Mouse (Mus musculus) cerebellum, adult 2 months (tissue): Measurements from ENCODE around the gene Piwil4. TPM values are rescaled to one million over a fixed set of nuclear protein-coding genes. Genes with fewer than 3 reads are reported as not detected.
"Not testable (repeated sequence)": the region's sequence is repeated elsewhere in the genome, so short reads cannot be mapped to it uniquely, and the experiment has no call there.

Experiments used
- DNase-seq, 2 experiments: peaks; one replicate each; pipeline ENCODE4 v3.0.0; 2021
- H3K27ac ChIP-seq: fragments of 200-500 bp; 2 replicates; pipeline ENCODE4 v1.5.1; 2012; ENCODE audit warnings: low read length, control low read depth, inconsistent platforms; ENCODE audit not compliant: insufficient read depth
- H3K27me3 ChIP-seq: fragments of 200-500 bp; 2 replicates; pipeline ENCODE4 v1.6.1; 2012; ENCODE audit warnings: inconsistent platforms, mild to moderate bottlenecking, low read length, moderate library complexity; ENCODE audit not compliant: control insufficient read depth, insufficient read depth
- H3K4me1 ChIP-seq: fragments of 200-500 bp; 2 replicates; pipeline ENCODE4 v1.6.1; 2011; ENCODE audit warnings: low read length; ENCODE audit not compliant: control insufficient read depth, insufficient read depth
- H3K4me3 ChIP-seq: fragments of 200-500 bp; replicated peaks from 2 replicates; pipeline ENCODE3; 2011; ENCODE audit warnings: mild to moderate bottlenecking, low read depth, low read length, control low read depth; ENCODE audit not compliant: insufficient read depth
- CTCF ChIP-seq: fragments of 200-500 bp; IDR thresholded peaks from 2 replicates; pipeline ENCODE4 v1.5.1; 2011; ENCODE audit warnings: low read depth, mild to moderate bottlenecking, control low read depth, low read length, moderate library complexity, borderline replicate concordance; ENCODE audit not compliant: insufficient read depth
- POLR2A ChIP-seq: fragments of 200-500 bp; IDR thresholded peaks from 2 replicates; pipeline ENCODE4 v1.6.1; 2011; ENCODE audit warnings: low read length, control low read depth, borderline replicate concordance; ENCODE audit not compliant: insufficient read depth
- WGBS: fragments of 180-500 bp; shearing (Covaris S2); methylation state at CpG from one replicate; pipeline ENCODE4 v1.1.7; 2018; 5-methylcytosine and 5-hydroxymethylcytosine counted together
- polyA plus RNA-seq: library from polyadenylated mRNA; depleted of rRNA; stranded (reverse); fragments of >200 nt; gene quantifications from 2 replicates; pipeline ENCODE4 v1.2.3, GENCODE M21; 2012

Gene Piwil4
- polyA plus RNA-seq, 1 experiment: 0.08 TPM

DNA sequence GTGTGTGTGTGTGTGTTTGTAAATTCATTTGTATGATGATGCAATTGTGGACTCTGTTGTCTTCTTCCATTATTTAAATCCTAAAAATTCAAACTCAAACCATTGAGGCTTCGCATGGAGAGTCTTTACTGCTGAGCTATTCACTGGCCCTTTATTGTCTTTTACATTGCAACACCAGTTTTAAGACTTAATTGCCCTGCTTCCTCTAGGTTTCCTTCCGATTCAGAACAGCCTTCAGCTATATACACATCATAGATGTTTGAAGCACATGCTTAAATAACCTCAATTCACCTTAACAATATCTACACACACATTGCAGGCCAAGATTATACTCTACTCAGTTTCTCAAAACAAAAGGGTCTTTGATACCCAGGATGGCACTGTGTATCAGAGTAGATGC, 20.1 kb downstream of the Piwil4 start:
- DNase-seq: no peak
- TF ChIP-seq POLR2A: no peak
- no peak for TF ChIP-seq CTCF
- H3K4me1 ChIP-seq: no peaks in the 10 kb centered on the region
- WGBS: 69% methylated on average over 2 of the region's 2 CpGs
- H3K4me3 ChIP-seq: no peak overlapping the region
- no peaks in the 10 kb centered on the region for H3K27me3 ChIP-seq
- no peak overlapping the region for H3K27ac ChIP-seq

- TF ChIP-seq POLR2A (no peak), CTCF (no peak)
- no peaks in the 10 kb centered on the region for H3K4me1 ChIP-seq
- DNase-seq: no peak
- H3K4me3 ChIP-seq: no peak overlapping the region
- no peaks in the 10 kb centered on the region for H3K27me3 ChIP-seq
- H3K27ac ChIP-seq: no peak overlapping the region
Observed at GRCm38 (mm10) chr9:14718332-14718691, 22.2 kb downstream of the Piwil4 start.

DNA sequence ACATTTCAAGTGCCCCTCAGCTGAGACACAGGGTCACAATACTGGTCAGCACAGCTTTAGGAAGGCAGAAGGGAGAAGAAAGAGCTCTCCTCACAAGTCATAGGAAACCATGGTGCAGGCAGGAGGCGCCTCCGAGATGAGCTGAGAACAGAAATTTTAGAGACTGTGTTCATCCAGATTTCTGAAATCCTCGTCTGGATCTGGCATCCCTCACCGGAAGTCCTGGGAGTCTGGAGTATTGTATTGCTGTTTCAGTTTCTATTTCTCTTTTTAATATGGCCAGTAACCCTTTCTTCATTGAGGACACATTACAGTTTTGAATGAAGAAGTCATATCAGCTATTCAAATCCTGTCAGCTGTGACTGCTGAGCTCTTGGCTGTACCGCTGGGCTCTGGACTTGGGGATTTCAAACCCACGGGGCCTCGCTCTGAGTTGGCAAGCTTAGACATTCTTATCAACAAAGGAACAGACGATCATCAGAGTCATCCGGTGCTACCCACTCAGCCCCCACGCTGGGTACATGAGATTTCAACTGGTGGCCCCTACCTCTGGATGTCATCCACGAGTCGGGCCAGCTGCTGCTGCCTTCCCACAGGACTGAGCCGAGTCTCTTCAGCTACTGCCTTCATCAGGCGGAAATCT, 22.7 kb downstream of the Piwil4 start:
- DNase-seq: no peak
- WGBS: 7% methylated on average over 14 of the region's 14 CpGs
- Histone ChIP-seq H3K27me3 (no peaks in the 10 kb centered on the region), H3K4me3 (no peak overlapping the region), H3K27ac (no peak overlapping the region), H3K4me1 (no peaks in the 10 kb centered on the region)
- TF ChIP-seq CTCF: no peak
- TF ChIP-seq POLR2A: no peak

DNA sequence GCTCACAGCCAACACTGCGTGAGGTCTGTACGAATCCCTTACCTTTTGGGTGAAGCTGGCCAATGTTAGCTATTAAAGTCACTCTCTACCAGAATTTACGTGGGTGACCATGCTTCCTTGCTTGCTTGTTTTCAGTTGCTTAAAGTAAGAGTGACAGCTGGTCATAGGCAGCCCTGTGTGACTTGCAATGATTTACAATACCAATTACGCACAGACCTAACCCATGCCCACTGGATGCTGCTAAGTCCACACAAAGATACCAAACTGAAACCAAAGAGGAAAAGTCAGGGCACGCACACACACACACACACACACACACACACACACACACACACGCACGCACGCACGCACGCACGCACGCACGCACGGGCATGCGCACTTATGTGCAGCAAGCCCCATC, 25.3 kb downstream of the Piwil4 start:
- H3K4me3 ChIP-seq: no peak overlapping the region
- DNase-seq: no peak
- no peak for TF ChIP-seq CTCF
- TF ChIP-seq POLR2A: no peak
- 87% methylated on average over 15 of the region's 15 CpGs for WGBS
- H3K27me3 ChIP-seq: no peaks in the 10 kb centered on the region
- no peak overlapping the region for H3K27ac ChIP-seq
- no peaks in the 10 kb centered on the region for H3K4me1 ChIP-seq

GRCm38 (mm10) chr9:14710910-14711309, 29.6 kb downstream of the Piwil4 start:
- no peak for DNase-seq
- Histone ChIP-seq H3K27me3 (no peaks in the 10 kb centered on the region), H3K27ac (no peak overlapping the region), H3K4me1 (no peaks in the 10 kb centered on the region), H3K4me3 (no peak overlapping the region)
- 86% methylated on average over 3 of the region's 3 CpGs for WGBS
- TF ChIP-seq CTCF (no peak), POLR2A (no peak)

DNA sequence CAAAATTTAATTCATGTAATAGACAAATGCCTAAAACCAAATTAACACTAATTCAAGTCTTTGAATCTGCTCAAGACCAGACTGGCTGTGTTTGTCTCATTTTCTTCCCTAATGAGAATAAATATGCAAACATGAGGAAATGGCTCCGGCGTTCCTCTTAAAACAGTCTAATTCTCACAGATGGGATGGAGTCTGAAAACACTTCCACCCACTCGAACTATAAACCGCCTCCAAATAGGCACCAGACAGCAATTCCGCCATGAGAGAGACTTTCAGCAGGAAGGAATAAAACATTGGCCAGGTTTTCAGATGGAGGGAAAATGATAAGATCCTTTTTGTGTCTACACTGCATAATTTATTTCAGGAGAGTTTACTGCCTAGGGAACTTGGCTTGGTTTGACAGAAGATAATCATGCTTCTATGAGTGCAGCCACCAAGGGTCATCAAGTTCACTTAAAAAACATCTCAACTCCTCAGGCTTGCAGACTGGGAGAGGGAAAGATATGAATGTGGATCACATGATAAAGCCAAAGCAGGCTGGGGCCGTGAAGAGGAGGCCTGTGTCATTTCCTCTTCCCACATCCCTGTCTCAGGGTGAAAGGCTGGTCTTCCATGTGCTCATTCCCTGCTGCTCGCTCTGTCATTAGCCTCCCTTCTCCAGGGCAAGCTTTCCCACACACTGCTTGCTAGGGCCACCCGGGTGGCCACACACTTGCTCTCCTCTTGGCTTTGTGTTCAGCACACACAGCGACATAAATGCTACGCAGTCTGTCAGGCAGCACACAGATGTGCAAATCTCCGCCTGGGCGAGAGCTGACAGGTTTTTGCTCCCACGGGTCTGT, 35.0 kb downstream of the Piwil4 start:
- Histone ChIP-seq H3K4me1 (no peaks in the 10 kb centered on the region), H3K27ac (no peak overlapping the region), H3K27me3 (no peaks in the 10 kb centered on the region), H3K4me3 (no peak overlapping the region)
- DNase-seq: no peak
- no peak for TF ChIP-seq CTCF
- no peak for TF ChIP-seq POLR2A
- WGBS: 65% methylated on average over 13 of the region's 13 CpGs

DNA sequence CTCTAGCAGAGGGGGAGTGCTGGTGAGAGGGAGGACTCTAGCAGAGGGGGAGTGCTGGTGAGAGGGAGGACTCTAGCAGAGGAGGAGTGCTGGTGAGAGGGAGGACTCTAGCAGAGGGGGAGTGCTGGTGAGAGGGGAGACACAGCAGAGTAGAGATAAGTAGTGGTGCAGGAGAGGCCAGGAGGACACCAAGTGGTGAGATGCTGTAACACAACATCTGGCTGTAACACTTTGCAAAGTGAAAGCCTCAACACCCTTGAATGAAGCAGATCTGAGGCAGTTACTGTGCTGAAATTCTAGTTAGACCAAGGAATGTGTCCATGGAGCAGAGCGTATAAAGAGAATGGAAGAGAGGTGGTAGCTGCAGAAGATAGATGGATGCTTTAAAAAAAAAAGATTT, 39.7 kb downstream of the Piwil4 start:
- DNase-seq, H3K4me1 ChIP-seq, H3K27me3 ChIP-seq, H3K4me3 ChIP-seq, H3K27ac ChIP-seq: not testable (repeated sequence)
- 92% methylated on average over 1 of the region's 1 CpGs for WGBS

- Histone ChIP-seq H3K4me3 (no peak overlapping the region), H3K4me1 (no peaks in the 10 kb centered on the region), H3K27me3 (no peaks in the 10 kb centered on the region), H3K27ac (no peak overlapping the region)
- no peak for DNase-seq
- TF ChIP-seq POLR2A: no peak
- no peak for TF ChIP-seq CTCF
- 43% methylated on average over 7 of the region's 7 CpGs for WGBS
Observed at GRCm38 (mm10) chr9:14699288-14699640, 41.3 kb downstream of the Piwil4 start.
